ENCODE assay signal across 10 mouse cellular contexts in the genomic region with DNA sequence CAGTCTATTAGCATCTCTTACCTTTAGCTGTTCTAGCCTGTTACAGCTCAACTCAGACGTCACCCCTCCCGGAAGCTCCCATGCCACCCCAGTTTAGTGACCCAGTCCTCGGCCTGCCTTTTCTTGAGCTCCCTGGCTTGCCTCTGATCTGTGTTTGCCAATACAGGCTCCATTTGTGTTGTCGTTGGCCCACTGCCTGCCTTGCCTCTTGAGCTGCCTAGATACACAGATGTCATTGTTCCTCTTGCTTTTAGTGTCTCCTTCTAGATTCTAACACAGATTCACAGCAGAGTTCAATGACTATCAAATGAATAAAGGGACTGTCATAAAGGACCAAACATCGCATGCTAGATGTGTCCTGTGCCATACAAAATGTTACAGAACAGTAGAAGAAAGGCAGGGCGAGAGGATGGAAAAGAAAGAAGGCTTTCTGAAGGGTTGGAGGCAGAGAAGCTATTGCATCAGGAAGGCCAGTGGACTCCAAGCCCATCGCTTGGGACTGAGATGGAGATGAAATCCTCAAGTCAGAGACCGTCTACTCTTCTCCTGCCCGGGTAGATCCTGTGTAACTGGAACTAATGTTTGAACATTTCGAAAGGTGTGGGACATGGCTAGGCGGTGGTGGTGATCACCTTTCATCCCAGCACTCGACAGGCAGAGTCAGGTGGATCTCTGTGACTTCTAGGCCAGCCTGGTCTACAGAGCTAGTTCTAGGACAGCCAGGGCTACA. TPM values are rescaled to one million over a fixed set of nuclear protein-coding genes. Genes with fewer than 3 reads are reported as not detected.
DNase-seq lines count a peak whose midpoint lies in the region; ATAC-seq lines count a peak whose summit lies in the region.
"Had no signal": no experiment of that assay in that cellular context is flagged by ENCODE, and none has a peak within 500 bp of the region (broad histone marks: within the 10 kb centered on the region; RNA-seq: fewer than 3 reads in every experiment).

No protein-coding gene starts in this region.

- no peak overlapping the region for H3K27ac ChIP-seq in heart, embryonic 12.5 days (ENCODE audit: poor library complexity, severe bottlenecking)
- no peak overlapping the region for H3K27ac ChIP-seq in neural tube, embryonic 13.5 days (replicated peaks)

- 0 out of 2 replicates have a peak, but pooled peaks cover 4% of the 10 kb centered on the region for H3K9me3 ChIP-seq in heart, embryonic 12.5 days (replicated peaks)
- peaks cover 4% of the 10 kb centered on the region; the same call in 1 of the 2 replicates for H3K9me3 ChIP-seq in neural tube, embryonic 13.5 days
- H3K9me3 ChIP-seq: G1E had no signal

- H3K9ac ChIP-seq in heart, embryonic 12.5 days: no peak overlapping the region
- H3K9ac ChIP-seq in neural tube, embryonic 13.5 days: no peak overlapping the region

- H3K4me1 ChIP-seq in heart, embryonic 12.5 days (replicated peaks): no peaks in the 10 kb centered on the region
- peaks cover 5% of the 10 kb centered on the region for H3K4me1 ChIP-seq in neural tube, embryonic 13.5 days (replicated peaks)
- H3K4me1 ChIP-seq: megakaryocyte, embryonic 14.5 days had no signal

- intact Hi-C loops in gastrocnemius, postnatal 14 days (cut with DNase I; ENCODE audit: low total_unique reads): no loop called here

- no peak overlapping the region for H3K4me2 ChIP-seq in heart, embryonic 12.5 days
- no peak overlapping the region for H3K4me2 ChIP-seq in neural tube, embryonic 13.5 days

- H3K27me3 ChIP-seq in heart, embryonic 12.5 days (replicated peaks): no peaks in the 10 kb centered on the region
- H3K27me3 ChIP-seq in neural tube, embryonic 13.5 days: no peaks in the 10 kb centered on the region

- 74% methylated on average over 12 of the region's 12 CpGs for WGBS in heart, embryonic 12.5 days
- 80% methylated on average over 12 of the region's 12 CpGs for WGBS in neural tube, embryonic 13.5 days

- DNase-seq in heart, adult 11 months: peak; percentile 97
- no peak for DNase-seq in neural tube, embryonic 10.5 days (ENCODE audit: extremely low spot score, low spot score)
- DNase-seq in gastrocnemius, postnatal 14 days: peak; percentile 41
- peak; percentile 37 to 56 for DNase-seq in layer of hippocampus, postnatal 36 days
- no peak for DNase-seq in embryo, embryonic 9.5 days (ENCODE audit: extremely low spot score)
- DNase-seq in retina, embryonic 14.5 days (ENCODE audit: low spot score): no peak

- H3K4me3 ChIP-seq in heart, embryonic 12.5 days: no peak overlapping the region
- H3K4me3 ChIP-seq in neural tube, embryonic 13.5 days: no peak overlapping the region
- H3K4me3 ChIP-seq: megakaryocyte, embryonic 14.5 days had no signal

- H3K36me3 ChIP-seq in heart, embryonic 12.5 days: no peaks in the 10 kb centered on the region
- no peaks in the 10 kb centered on the region for H3K36me3 ChIP-seq in neural tube, embryonic 13.5 days
- H3K36me3 ChIP-seq: G1E had no signal

- ATAC-seq in heart, embryonic 12.5 days (ENCODE audit: insufficient number of reproducible peaks, low FRiP score): no peak
- ATAC-seq in neural tube, embryonic 13.5 days (ENCODE audit: low read depth): peak; percentile 32; the same call in 1 of the 2 replicates

RNA-seq across cellular contexts. Expression of gene Cd2, which starts 13.5 kb away (rescaled TPM):
- not detected in 2 replicates for polyA plus RNA-seq in heart, embryonic 12.5 days (2016; fragmentation: Nextera tagmentation; extraction: Ambion mirVana)
- polyA plus RNA-seq in neural tube, embryonic 13.5 days (2015; fragmentation: Nextera tagmentation; extraction: Ambion mirVana): 0.28 TPM in 1 of 2 replicates, not detected in the other
- total RNA-seq in gastrocnemius, postnatal 14 days (2021): under 1 TPM in 1 of 2 experiments, not detected in 1; 0.18 TPM
- not detected for total RNA-seq in layer of hippocampus, postnatal 36 days (2021)
- polyA plus RNA-seq: G1E had no signal

Comparison
In these comparisons a context has a peak if more than half of its experiments do, and no peak if none do; other contexts are left out.
1. DNase-seq: peak in heart, adult 11 months (single experiment), gastrocnemius, postnatal 14 days (single experiment) and layer of hippocampus, postnatal 36 days (2 of 2); none in neural tube, embryonic 10.5 days (single experiment), embryo, embryonic 9.5 days (single experiment) and retina, embryonic 14.5 days (single experiment).